Mouse (Mus musculus) natural killer cell, adult 2 months (primary cell): ENCODE data around the gene Fancm.
"Not testable (repeated sequence)": the region's sequence is repeated elsewhere in the genome, so short reads cannot be mapped to it uniquely, and the experiment has no call there.

Experiments used
- DNase-seq, 2 experiments: peaks; one replicate each; pipeline ENCODE4 v3.0.0; 2022; ENCODE audit warnings: low spot score in 2 of 2

Gene Fancm

GRCm38 (mm10) chr12:65119451-65119850 is 44.0 kb downstream of the Fancm start:
- no peak for DNase-seq

- DNase-seq = not testable (repeated sequence)
Observed at GRCm38 (mm10) chr12:65136121-65136520, 60.7 kb downstream of the Fancm start.

- peak; percentile 94 to 96 for DNase-seq
Observed at GRCm38 (mm10) chr12:65172021-65172951, 96.9 kb downstream of the Fancm start, which contains the start of gene Mis18bp1. Mis18bp1 (minus strand) TSS chr12:65172604.

GRCm38 (mm10) chr12:65172959-65173358 is 97.6 kb downstream of the Fancm start:
- DNase-seq = peak; percentile 57 to 77

- DNase-seq = no peak
Observed at GRCm38 (mm10) chr12:65173736-65174135, 98.3 kb downstream of the Fancm start.
